Mouse (Mus musculus) testis, adult 2 months (tissue): ENCODE measurements at regions not wholly inside any gene's neighbourhood (a gene's known extent, or its start where the extent isn't known, plus 50 kb on each side); places are given as distances from the start of the nearest gene placed in this dataset.

Experiments used
- CTCF ChIP-seq: fragments of 200-500 bp; IDR thresholded peaks from 2 replicates; pipeline ENCODE4 v1.5.1; 2012; ENCODE audit warnings: low read depth, mild to moderate bottlenecking, inconsistent platforms, low read length, moderate library complexity; ENCODE audit not compliant: control insufficient read depth, insufficient read depth, insufficient replicate concordance
- POLR2A ChIP-seq: fragments of 200-500 bp; IDR thresholded peaks from 2 replicates; pipeline ENCODE4 v1.6.1; 2012; ENCODE audit warnings: low read depth, mild to moderate bottlenecking, inconsistent platforms, low read length, moderate library complexity; ENCODE audit not compliant: control insufficient read depth

GRCm38 (mm10) chr10:25730470-25730869 lies 194.4 kb upstream of the Smlr1 start:
- TF ChIP-seq CTCF = no peak
- TF ChIP-seq POLR2A = no peak
